Mouse (Mus musculus) limb, embryonic 14.5 days (tissue): ENCODE measurements around the gene Sult2b1. TPM values are rescaled to one million over a fixed set of nuclear protein-coding genes. Genes with fewer than 3 reads are reported as not detected.

ENCODE experiments used
- ATAC-seq: fragments of 200-750 bp; cut with Nextera tagmentation; 2 replicates; pipeline ENCODE4 v1.8.0; 2017; ENCODE audit warnings: low read depth, moderate number of reproducible peaks, moderate TSS enrichment; ENCODE audit not compliant: low FRiP score
- DNase-seq: peaks from one replicate; pipeline ENCODE4 v3.0.0-alpha.2; 2015; ENCODE audit warnings: low spot score
- H3K27ac ChIP-seq: fragments of 300-500 bp; sonication (generic); replicated peaks from 2 replicates; pipeline ENCODE4 v1.5.1; 2014; ENCODE audit warnings: low read depth, mild to moderate bottlenecking, low read length, moderate library complexity, mixed read lengths
- H3K27me3 ChIP-seq: fragments of 300-500 bp; sonication (generic); 2 replicates; pipeline ENCODE4 v1.6.1; 2014; ENCODE audit warnings: low read length, mixed read lengths; ENCODE audit not compliant: control insufficient read depth, insufficient read depth
- H3K36me3 ChIP-seq: fragments of 300-500 bp; sonication (generic); 2 replicates; pipeline ENCODE4 v1.6.1; 2014; ENCODE audit warnings: mild to moderate bottlenecking, low read length, moderate library complexity, mixed read lengths; ENCODE audit not compliant: control insufficient read depth, insufficient read depth
- H3K4me1 ChIP-seq: fragments of 300-500 bp; sonication (generic); 2 replicates; pipeline ENCODE4 v1.6.1; 2014; ENCODE audit warnings: antibody characterized with exemption, low read length, mixed read lengths; ENCODE audit not compliant: control insufficient read depth, insufficient read depth
- H3K4me2 ChIP-seq: fragments of 300-500 bp; sonication (generic); replicated peaks from 2 replicates; pipeline ENCODE4 v1.6.1; 2014; ENCODE audit warnings: low read depth, mild to moderate bottlenecking, low read length, moderate library complexity; ENCODE audit not compliant: severe bottlenecking
- H3K4me3 ChIP-seq: fragments of 300-500 bp; sonication (generic); replicated peaks from 2 replicates; pipeline ENCODE4 v1.5.1; 2014; ENCODE audit warnings: low read length
- H3K9ac ChIP-seq: fragments of 300-500 bp; sonication (generic); 2 replicates; pipeline ENCODE4 v1.6.1; 2014; ENCODE audit warnings: mild to moderate bottlenecking, low read depth, low read length, moderate library complexity; ENCODE audit not compliant: severe bottlenecking
- H3K9me3 ChIP-seq: fragments of 300-500 bp; sonication (generic); 2 replicates; pipeline ENCODE4 v1.6.1; 2016; ENCODE audit warnings: low read length; ENCODE audit not compliant: control insufficient read depth
- POLR2A ChIP-seq: fragments of 200-500 bp; IDR thresholded peaks from 2 replicates; pipeline ENCODE4 v1.8.0; 2012; ENCODE audit warnings: inconsistent platforms, mild to moderate bottlenecking, moderate library complexity, borderline replicate concordance; ENCODE audit not compliant: insufficient read depth, insufficient read length; ENCODE audit errors: extremely low read depth
- WGBS: fragments of 180-500 bp; shearing (Covaris S2); extraction: QIAGEN DNeasy Blood & Tissue Kit; methylation state at CpG from one replicate; pipeline ENCODE4 v1.1.7; 2014; 5-methylcytosine and 5-hydroxymethylcytosine counted together
- polyA plus RNA-seq, 2 experiments: library from polyadenylated mRNA; depleted of rRNA in 1 of 2; stranded (reverse) in 1 of 2; unstranded in 1 of 2; fragments of >200 nt; fragmentation: Nextera tagmentation in 1 of 2; extraction: Ambion mirVana in 1 of 2; gene quantifications; 2 replicates each; pipeline versions ENCODE4 v1.2.1 to v1.2.3; 2012 to 2014

The Sult2b1 gene
- polyA plus RNA-seq, 2 experiments = 8.9 to 31.7 TPM

- Histone ChIP-seq H3K4me3 (no peak within 1 kb of the TSS), H3K27ac (peak within 1 kb of the TSS; percentile 52; the same call in 1 of the 2 replicates), H3K9ac (no peak within 1 kb of the TSS), H3K4me2 (no peak within 1 kb of the TSS), H3K27me3 (0 out of 2 replicates have a peak, but pooled peaks cover 2% of the 10 kb centered on the region), H3K4me1 (no peaks in the 10 kb centered on the region), H3K36me3 (no peaks in the 10 kb centered on the region), H3K9me3 (no peaks in the 10 kb centered on the region)
- no peak for ATAC-seq
- DNase-seq = no peak
- 93% methylated on average over 50 of the region's 50 CpGs for WGBS
- TF ChIP-seq POLR2A = no peak
Measured at GRCm38 (mm10) chr7:45693921-45694591, 90.4 kb downstream of the Sult2b1 start, which contains the start of gene Sec1. Gene Sec1, minus strand, starts transcription at chr7:45694402.

DNA sequence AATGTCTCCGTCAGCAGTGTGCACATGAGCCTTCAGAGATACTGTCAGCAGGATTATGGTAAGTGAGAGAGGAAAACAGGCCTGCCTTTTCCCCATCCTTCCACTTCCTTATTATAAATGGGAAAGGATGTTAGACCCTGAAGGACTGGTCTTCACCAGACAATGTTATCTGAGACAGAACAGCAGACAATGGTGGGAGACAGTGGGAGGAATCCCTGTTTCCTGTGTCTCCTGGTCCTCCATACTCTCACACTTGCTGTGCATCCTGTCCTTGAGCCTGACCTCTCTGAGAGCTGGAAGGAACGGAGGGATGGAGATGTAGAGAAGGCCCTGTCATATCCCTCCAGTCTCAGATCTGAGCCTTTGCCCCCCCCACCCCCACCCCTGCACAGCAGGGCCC is 92.1 kb downstream of the Sult2b1 start:
- H3K4me1 ChIP-seq = no peaks in the 10 kb centered on the region
- no peaks in the 10 kb centered on the region for H3K9me3 ChIP-seq
- no peak for TF ChIP-seq POLR2A
- no peaks in the 10 kb centered on the region for H3K27me3 ChIP-seq
- H3K27ac ChIP-seq = no peak overlapping the region
- DNase-seq (no peak), ATAC-seq (no peak)
- WGBS = 94% methylated on average over 2 of the region's 2 CpGs
- H3K9ac ChIP-seq = no peak overlapping the region
- H3K4me3 ChIP-seq = no peak overlapping the region
- no peak overlapping the region for H3K4me2 ChIP-seq
- H3K36me3 ChIP-seq = no peaks in the 10 kb centered on the region

DNA sequence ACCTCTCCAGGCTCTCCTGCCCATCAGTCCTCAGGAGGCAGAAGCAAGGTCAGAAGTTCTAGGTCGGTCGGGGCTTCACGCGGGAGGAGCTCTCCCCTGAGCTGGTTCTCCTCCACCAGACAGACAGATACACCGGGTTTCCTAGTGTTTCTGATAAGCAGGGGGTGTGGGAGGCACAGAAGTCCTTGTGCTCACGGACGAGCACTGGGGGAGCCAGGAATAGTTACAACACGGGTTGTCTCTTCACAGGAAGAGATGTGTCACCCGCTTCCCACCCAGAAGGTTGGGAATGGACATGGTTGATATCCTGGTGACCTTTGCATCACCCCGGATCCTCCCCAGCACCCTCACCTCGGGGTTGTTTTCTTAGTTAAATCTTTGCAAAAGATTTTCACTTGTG is 94.7 kb downstream of the Sult2b1 start:
- H3K27me3 ChIP-seq = no peaks in the 10 kb centered on the region
- no peaks in the 10 kb centered on the region for H3K36me3 ChIP-seq
- 79% methylated on average over 11 of the region's 11 CpGs for WGBS
- no peak overlapping the region for H3K4me2 ChIP-seq
- H3K9ac ChIP-seq = no peak overlapping the region
- TF ChIP-seq POLR2A = no peak
- ATAC-seq (no peak), DNase-seq (no peak)
- no peak overlapping the region for H3K27ac ChIP-seq
- peaks cover 4% of the 10 kb centered on the region; the same call in 1 of the 2 replicates for H3K4me1 ChIP-seq
- H3K4me3 ChIP-seq = no peak overlapping the region
- H3K9me3 ChIP-seq = no peaks in the 10 kb centered on the region

DNA sequence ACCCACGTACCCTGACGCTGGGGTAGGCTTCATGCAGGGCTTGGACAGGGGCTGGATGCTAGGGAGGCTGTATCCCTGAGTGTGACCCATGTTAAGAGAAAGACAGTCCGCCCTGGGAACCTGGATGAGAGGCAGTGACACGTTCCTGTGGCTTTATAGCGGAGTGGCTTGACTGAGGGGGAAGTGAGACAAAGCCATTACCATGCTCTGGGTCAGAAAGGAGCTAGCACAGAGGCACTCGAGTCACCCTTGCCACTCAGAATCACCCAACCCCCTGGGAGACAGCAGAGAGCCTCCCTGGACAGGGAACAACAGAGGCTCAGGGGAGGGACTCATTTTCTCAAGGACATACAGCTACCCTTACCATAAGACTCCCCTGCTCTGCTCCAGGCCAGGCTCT is 95.4 kb downstream of the Sult2b1 start:
- TF ChIP-seq POLR2A = no peak
- no peak for DNase-seq
- H3K9me3 ChIP-seq = no peaks in the 10 kb centered on the region
- WGBS = 61% methylated on average over 6 of the region's 6 CpGs
- H3K27me3 ChIP-seq = no peaks in the 10 kb centered on the region
- no peak overlapping the region for H3K4me3 ChIP-seq
- peaks cover 4% of the 10 kb centered on the region; the same call in 1 of the 2 replicates for H3K4me1 ChIP-seq
- H3K4me2 ChIP-seq = no peak overlapping the region
- H3K9ac ChIP-seq = no peak overlapping the region
- H3K27ac ChIP-seq = no peak overlapping the region
- no peaks in the 10 kb centered on the region for H3K36me3 ChIP-seq
- ATAC-seq = no peak

DNA sequence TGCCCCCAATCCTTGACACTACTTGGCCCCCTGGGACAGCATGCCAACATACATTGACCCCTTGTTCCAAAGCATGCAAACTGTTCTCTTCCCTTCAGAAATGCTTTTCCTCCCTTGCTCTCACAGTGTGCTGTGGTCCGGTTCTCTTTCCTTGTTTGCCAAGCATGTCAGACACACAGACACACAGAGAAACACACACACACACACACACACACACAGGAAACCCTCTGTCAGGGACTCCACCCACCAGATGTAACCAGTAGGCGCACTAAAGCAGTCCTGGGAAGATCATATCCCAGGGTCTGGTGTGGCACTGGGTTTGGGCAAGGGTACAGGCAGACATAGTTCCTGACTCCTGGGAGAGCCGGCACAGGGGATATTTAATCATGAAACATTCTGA is 97.6 kb downstream of the Sult2b1 start:
- Histone ChIP-seq H3K4me1 (peaks cover 4% of the 10 kb centered on the region; the same call in 1 of the 2 replicates), H3K4me3 (no peak overlapping the region), H3K9ac (no peak overlapping the region), H3K27me3 (no peaks in the 10 kb centered on the region), H3K36me3 (no peaks in the 10 kb centered on the region), H3K4me2 (no peak overlapping the region), H3K27ac (no peak overlapping the region), H3K9me3 (no peaks in the 10 kb centered on the region)
- WGBS = 79% methylated on average over 3 of the region's 3 CpGs
- ATAC-seq (no peak), DNase-seq (no peak)
- no peak for TF ChIP-seq POLR2A
